Mouse (Mus musculus) fat pad, adult 2 months (tissue): ENCODE results near the gene Gipc3.

Source experiments
- DNase-seq: peaks from one replicate; pipeline ENCODE4 v3.0.0-alpha.2; 2011; ENCODE audit warnings: low read depth, low spot score; ENCODE audit errors: extremely low read depth

The Gipc3 gene

GRCm38 (mm10) chr10:81322444-81322843, 20.6 kb downstream of the Gipc3 start:
- no peak for DNase-seq

- no peak for DNase-seq
Observed at GRCm38 (mm10) chr10:81321436-81321835, 21.6 kb downstream of the Gipc3 start.

GRCm38 (mm10) chr10:81320550-81321347, 22.3 kb downstream of the Gipc3 start, which contains the start of gene Cactin:
TSS of gene Cactin (plus strand) at chr10:81321103.
- peak; percentile 99 for DNase-seq

GRCm38 (mm10) chr10:81319741-81320549, 23.1 kb downstream of the Gipc3 start:
- DNase-seq = no peak

- no peak for DNase-seq
Observed at GRCm38 (mm10) chr10:81319330-81319699, 23.8 kb downstream of the Gipc3 start.

- DNase-seq = peak; percentile 56
Observed at GRCm38 (mm10) chr10:81318589-81319329, 24.3 kb downstream of the Gipc3 start.

GRCm38 (mm10) chr10:81317273-81317672, 25.8 kb downstream of the Gipc3 start:
- DNase-seq = peak; percentile 40

- no peak for DNase-seq
Observed at GRCm38 (mm10) chr10:81316338-81317060, 26.6 kb downstream of the Gipc3 start.

GRCm38 (mm10) chr10:81315587-81315986, 27.5 kb downstream of the Gipc3 start:
- no peak for DNase-seq

- no peak for DNase-seq
Observed at GRCm38 (mm10) chr10:81314201-81314600, 28.9 kb downstream of the Gipc3 start.

GRCm38 (mm10) chr10:81313581-81313980, 29.5 kb downstream of the Gipc3 start:
- no peak for DNase-seq

GRCm38 (mm10) chr10:81309571-81309970, 33.5 kb downstream of the Gipc3 start:
- DNase-seq = no peak

GRCm38 (mm10) chr10:81306837-81307682, 36.0 kb downstream of the Gipc3 start:
- DNase-seq = no peak

- DNase-seq = no peak
Observed at GRCm38 (mm10) chr10:81306173-81306668, 36.8 kb downstream of the Gipc3 start.

GRCm38 (mm10) chr10:81305663-81306062, 37.4 kb downstream of the Gipc3 start:
- DNase-seq = no peak

GRCm38 (mm10) chr10:81304597-81305238, 38.3 kb downstream of the Gipc3 start:
- DNase-seq = no peak

GRCm38 (mm10) chr10:81303761-81304160, 39.3 kb downstream of the Gipc3 start:
- DNase-seq = no peak

GRCm38 (mm10) chr10:81303258-81303657, 39.8 kb downstream of the Gipc3 start:
- DNase-seq = no peak

- no peak for DNase-seq
Observed at GRCm38 (mm10) chr10:81302781-81303218, 40.3 kb downstream of the Gipc3 start.
